Mouse (Mus musculus) ovary, adult 2 months (tissue): ENCODE measurements around the gene Fxyd6. TPM values are rescaled to one million over a fixed set of nuclear protein-coding genes. Genes with fewer than 3 reads are reported as not detected.

Experiments used
- polyA plus RNA-seq: library from polyadenylated mRNA; depleted of rRNA; stranded (reverse); fragments of >200 nt; gene quantifications from 2 replicates; pipeline ENCODE4 v1.2.3, GENCODE M21; 2012; rRNA removed

The Fxyd6 gene
- 88.4 and 105 TPM in 2 replicates for polyA plus RNA-seq

GRCm38 (mm10) chr9:45370117-45370561 is at the start of gene Fxyd6:
Gene Fxyd6, plus strand, starts transcription at chr9:45370185.

DNA sequence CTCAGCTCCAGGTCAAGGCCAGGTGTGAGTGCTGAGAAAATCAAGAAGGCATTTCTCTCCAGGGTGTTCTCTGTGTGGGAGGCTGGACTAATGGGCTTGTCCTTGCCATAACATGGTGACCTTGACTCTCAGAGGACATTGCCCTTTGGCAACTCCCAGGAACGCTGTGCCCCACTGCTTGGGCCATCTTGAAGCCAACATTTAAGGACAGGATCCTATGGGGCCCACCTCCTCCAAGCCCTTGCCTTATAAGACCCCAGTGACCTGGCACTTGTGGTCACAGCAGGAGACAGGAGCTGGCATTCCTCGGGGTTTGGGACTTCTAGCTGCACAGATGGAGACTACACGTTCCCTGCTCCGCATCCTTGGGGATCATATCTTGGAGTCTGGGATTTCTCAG is 29.4 kb downstream of the Fxyd6 start, which contains the start of gene Fxyd2:
Gene Fxyd2, plus strand, starts transcription at position 236 of the 400 bp plus-strand sequence.

DNA sequence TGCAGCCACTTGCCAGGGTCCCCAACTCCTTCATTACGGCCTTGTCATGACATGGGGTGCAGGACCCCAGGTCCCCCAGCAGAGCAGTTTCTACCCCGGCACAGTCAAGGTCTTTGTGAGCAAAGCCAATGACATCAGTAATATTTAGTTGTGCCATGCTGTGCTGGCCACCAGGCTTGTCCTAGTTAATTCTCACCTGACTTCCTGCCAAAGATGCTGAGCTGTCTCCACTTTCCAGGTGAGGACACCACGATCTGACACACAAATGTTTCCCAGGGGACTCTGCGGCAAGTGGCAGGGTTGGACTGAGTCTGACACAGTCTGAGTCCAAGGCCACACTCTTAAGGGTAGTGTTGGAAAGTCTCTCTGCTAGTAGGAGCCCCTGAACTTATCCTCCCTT is 56.5 kb downstream of the Fxyd6 start, which contains the start of gene Dscaml1:
Gene Dscaml1, plus strand, starts transcription at position 173 of the 400 bp plus-strand sequence.

Other genes starting within 250 kb of the Fxyd6 start
- gene Scn4b, start 231.8 kb upstream of the Fxyd6 start, polyA plus RNA-seq, result 0.23 and 0.28 TPM in 2 replicates
- gene BC049352, start 188.2 kb upstream of the Fxyd6 start, polyA plus RNA-seq, result 0.07 and 0.15 TPM in 2 replicates
- 4.4 and 6.9 TPM in 2 replicates for gene Tmprss4, start 166.1 kb upstream of the Fxyd6 start, polyA plus RNA-seq
- gene Il10ra, start 101.0 kb upstream of the Fxyd6 start, polyA plus RNA-seq, result 5.2 and 5.9 TPM in 2 replicates
- gene Tmprss13, start 51.1 kb upstream of the Fxyd6 start, polyA plus RNA-seq, result 4.9 and 6.9 TPM in 2 replicates
- gene Fxyd2, start 29.5 kb downstream of the Fxyd6 start, polyA plus RNA-seq, result 9.2 and 13.3 TPM in 2 replicates
- gene Dscaml1, start 56.4 kb downstream of the Fxyd6 start, polyA plus RNA-seq, result 1.0 and 1.5 TPM in 2 replicates